Mouse (Mus musculus) intestine, embryonic 14.5 days (tissue): Measurements from ENCODE around the gene Slc35a1. TPM values are rescaled to one million over a fixed set of nuclear protein-coding genes. Genes with fewer than 3 reads are reported as not detected.
"Not testable (repeated sequence)": the region's sequence is repeated elsewhere in the genome, so short reads cannot be mapped to it uniquely, and the experiment has no call there.

Source experiments
- ATAC-seq: fragments of 200-750 bp; cut with Nextera tagmentation; replicated peaks from 2 replicates; pipeline ENCODE4 v1.8.0; 2017; ENCODE audit warnings: low read depth, moderate number of reproducible peaks, moderate TSS enrichment, moderate library complexity; ENCODE audit not compliant: low FRiP score, low TSS enrichment
- DNase-seq: peaks from one replicate; pipeline ENCODE4 v3.0.0-alpha.2; 2018; ENCODE audit warnings: low spot score
- H3K27ac ChIP-seq: fragments of 300-500 bp; sonication (generic); 2 replicates; pipeline ENCODE4 v1.5.1; 2014; ENCODE audit warnings: low read depth, mild to moderate bottlenecking, control low read depth
- H3K27me3 ChIP-seq: fragments of 300-500 bp; sonication (generic); replicated peaks from 2 replicates; pipeline ENCODE4 v1.6.1; 2014; ENCODE audit warnings: low read length, control low read depth; ENCODE audit not compliant: control insufficient read depth, insufficient read depth
- H3K36me3 ChIP-seq: fragments of 300-500 bp; sonication (generic); 2 replicates; pipeline ENCODE4 v1.6.1; 2014; ENCODE audit warnings: low read length, control low read depth; ENCODE audit not compliant: control insufficient read depth, insufficient read depth
- H3K4me1 ChIP-seq: fragments of 300-500 bp; sonication (generic); replicated peaks from 2 replicates; pipeline ENCODE4 v1.6.1; 2014; ENCODE audit warnings: low read length, control low read depth, mixed read lengths; ENCODE audit not compliant: control insufficient read depth, insufficient read depth
- H3K4me2 ChIP-seq: fragments of 300-500 bp; sonication (generic); 2 replicates; pipeline ENCODE4 v1.6.1; 2014; ENCODE audit warnings: low read length
- H3K4me3 ChIP-seq: fragments of 300-500 bp; sonication (generic); 2 replicates; pipeline ENCODE4 v1.5.1; 2014; ENCODE audit warnings: low read depth, low read length, control low read depth, mixed read lengths
- H3K9ac ChIP-seq: fragments of 300-500 bp; sonication (generic); 2 replicates; pipeline ENCODE4 v1.6.1; 2014; ENCODE audit warnings: mild to moderate bottlenecking, low read length
- H3K9me3 ChIP-seq: fragments of 300-500 bp; sonication (generic); 2 replicates; pipeline ENCODE4 v1.6.1; 2016; ENCODE audit warnings: low read length, control low read depth; ENCODE audit not compliant: control insufficient read depth
- whole genome bisulfite sequencing: fragments of 180-500 bp; shearing (Covaris S2); extraction: QIAGEN DNeasy Blood & Tissue Kit; methylation state at CpG from one replicate; pipeline ENCODE4 v1.1.7; 2014; 5-methylcytosine and 5-hydroxymethylcytosine counted together
- polyA plus RNA-seq: library from polyadenylated mRNA; unstranded; fragments of >200 nt; fragmentation: Nextera tagmentation; extraction: Ambion mirVana; gene quantifications from 2 replicates; pipeline ENCODE4 v1.2.1, GENCODE M21; 2014

Slc35a1 gene
- 66.2 and 69.2 TPM in 2 replicates for polyA plus RNA-seq

- H3K4me3 ChIP-seq, result peak within 1 kb of the TSS; percentile 75
- DNase-seq, result peak; percentile 94
- H3K36me3 ChIP-seq, result peaks cover 6% of the 10 kb centered on the region; the same call in 1 of the 2 replicates
- H3K4me1 ChIP-seq, result peaks cover 3% of the 10 kb centered on the region; the same call in 1 of the 2 replicates
- H3K9ac ChIP-seq, result peak within 1 kb of the TSS; percentile 86
- H3K9me3 ChIP-seq, result no peaks in the 10 kb centered on the region
- H3K27ac ChIP-seq, result peak within 1 kb of the TSS; percentile 94
- under 1% methylated on average over 59 of the region's 65 CpGs for WGBS
- ATAC-seq, result peak; percentile 95
- H3K27me3 ChIP-seq, result no peaks in the 10 kb centered on the region
- peak within 1 kb of the TSS; percentile 68 for H3K4me2 ChIP-seq
Observed at GRCm38 (mm10) chr4:34686874-34687567, at the start of gene Slc35a1. TSS of gene Slc35a1 (minus strand) at chr4:34687438.

GRCm38 (mm10) chr4:34734461-34734860, 47.2 kb upstream of the Slc35a1 start:
- H3K36me3 ChIP-seq, result no peaks in the 10 kb centered on the region
- H3K4me2 ChIP-seq, result no peak overlapping the region
- no peaks in the 10 kb centered on the region; the same call in 1 of the 2 replicates for H3K27me3 ChIP-seq
- H3K9me3 ChIP-seq, result no peaks in the 10 kb centered on the region
- no peak overlapping the region for H3K4me3 ChIP-seq
- no peak overlapping the region for H3K9ac ChIP-seq
- H3K27ac ChIP-seq, result no peak overlapping the region
- 0 out of 2 replicates have a peak, but pooled peaks cover 3% of the 10 kb centered on the region for H3K4me1 ChIP-seq
- WGBS, result 76% methylated on average over 3 of the region's 3 CpGs
- DNase-seq (no peak), ATAC-seq (no peak)

- 28% methylated on average over 2 of the region's 2 CpGs for WGBS
- not testable (repeated sequence) for H3K36me3 ChIP-seq, H3K4me3 ChIP-seq, H3K4me2 ChIP-seq, H3K9me3 ChIP-seq, ATAC-seq, DNase-seq, H3K4me1 ChIP-seq, H3K27me3 ChIP-seq, H3K27ac ChIP-seq, H3K9ac ChIP-seq
Observed at GRCm38 (mm10) chr4:34733415-34733814, 46.2 kb upstream of the Slc35a1 start.

GRCm38 (mm10) chr4:34729851-34730341, 42.7 kb upstream of the Slc35a1 start, which contains the start of gene Cfap206:
TSS of gene Cfap206 (minus strand) at chr4:34730206.
- peaks cover 4% of the 10 kb centered on the region; the same call in 1 of the 2 replicates for H3K27me3 ChIP-seq
- H3K4me1 ChIP-seq, result 0 out of 2 replicates have a peak, but pooled peaks cover 3% of the 10 kb centered on the region
- peak within 1 kb of the TSS; percentile 70 for H3K4me2 ChIP-seq
- DNase-seq (peak; percentile 88), ATAC-seq (peak; percentile 94)
- H3K9me3 ChIP-seq, result no peaks in the 10 kb centered on the region
- 0 out of 2 replicates have a peak within 1 kb of the TSS, but pooled peaks have one; percentile 16 for H3K9ac ChIP-seq
- peak within 1 kb of the TSS; percentile 43 for H3K4me3 ChIP-seq
- 1% methylated on average over 38 of the region's 38 CpGs for WGBS
- H3K36me3 ChIP-seq, result no peaks in the 10 kb centered on the region
- H3K27ac ChIP-seq, result no peak within 1 kb of the TSS

- H3K4me2 ChIP-seq, H3K4me1 ChIP-seq, H3K9me3 ChIP-seq, H3K9ac ChIP-seq, H3K36me3 ChIP-seq, ATAC-seq, DNase-seq, H3K27ac ChIP-seq, H3K4me3 ChIP-seq, H3K27me3 ChIP-seq: not testable (repeated sequence)
- 91% methylated on average over 3 of the region's 3 CpGs for WGBS
Observed at GRCm38 (mm10) chr4:34725710-34726109, 38.5 kb upstream of the Slc35a1 start.

- no peak overlapping the region for H3K4me2 ChIP-seq
- ATAC-seq, result no peak
- peaks cover 4% of the 10 kb centered on the region; the same call in 1 of the 2 replicates for H3K27me3 ChIP-seq
- no peak for DNase-seq
- no peak overlapping the region for H3K27ac ChIP-seq
- peaks cover 6% of the 10 kb centered on the region; the same call in 1 of the 2 replicates for H3K9me3 ChIP-seq
- WGBS, result 68% methylated on average over 4 of the region's 4 CpGs
- H3K9ac ChIP-seq, result no peak overlapping the region
- H3K4me1 ChIP-seq, result no peaks in the 10 kb centered on the region
- no peaks in the 10 kb centered on the region for H3K36me3 ChIP-seq
- H3K4me3 ChIP-seq, result no peak overlapping the region
Observed at GRCm38 (mm10) chr4:34724306-34724705, 37.1 kb upstream of the Slc35a1 start.

- peaks cover 6% of the 10 kb centered on the region; the same call in 1 of the 2 replicates for H3K9me3 ChIP-seq
- H3K9ac ChIP-seq, result no peak overlapping the region
- 70% methylated on average over 4 of the region's 4 CpGs for WGBS
Observed at GRCm38 (mm10) chr4:34723186-34723585, 35.9 kb upstream of the Slc35a1 start.

GRCm38 (mm10) chr4:34720127-34720895, 33.1 kb upstream of the Slc35a1 start:
- no peak overlapping the region for H3K9ac ChIP-seq
- 90% methylated on average over 7 of the region's 7 CpGs for WGBS
- H3K9me3 ChIP-seq, result peaks cover 6% of the 10 kb centered on the region; the same call in 1 of the 2 replicates
- H3K27ac ChIP-seq, result no peak overlapping the region
- H3K36me3 ChIP-seq, result no peaks in the 10 kb centered on the region
- H3K4me3 ChIP-seq, result no peak overlapping the region
- no peak overlapping the region for H3K4me2 ChIP-seq
- ATAC-seq, result no peak
- DNase-seq, result no peak
- no peaks in the 10 kb centered on the region for H3K4me1 ChIP-seq
- H3K27me3 ChIP-seq, result no peaks in the 10 kb centered on the region

More at GRCm38 (mm10) chr4:34723186-34723585, 35.9 kb upstream of the Slc35a1 start:
- Histone ChIP-seq H3K4me1 (no peaks in the 10 kb centered on the region), H3K27ac (no peak overlapping the region), H3K27me3 (no peaks in the 10 kb centered on the region), H3K36me3 (no peaks in the 10 kb centered on the region), H3K4me3 (no peak overlapping the region), H3K4me2 (no peak overlapping the region)
- no peak for ATAC-seq
- DNase-seq, result no peak
